Mouse (Mus musculus) midbrain, embryonic 15.5 days (tissue): ENCODE measurements around the gene St6gal1. TPM values are rescaled to one million over a fixed set of nuclear protein-coding genes. Genes with fewer than 3 reads are reported as not detected.

ENCODE experiments used
- ATAC-seq: fragments of 200-750 bp; cut with Nextera tagmentation; replicated peaks from 2 replicates; pipeline ENCODE4 v1.8.0; 2017; ENCODE audit warnings: moderate TSS enrichment
- H3K27ac ChIP-seq: fragments of 300-500 bp; sonication (generic); 2 replicates; pipeline ENCODE4 v1.5.1; 2015; ENCODE audit warnings: mild to moderate bottlenecking, inconsistent platforms
- H3K27me3 ChIP-seq: fragments of 300-500 bp; sonication (generic); replicated peaks from 2 replicates; pipeline ENCODE4 v1.6.1; 2015; ENCODE audit warnings: inconsistent platforms
- H3K36me3 ChIP-seq: fragments of 300-500 bp; sonication (generic); replicated peaks from 2 replicates; pipeline ENCODE4 v1.6.1; 2015; ENCODE audit warnings: inconsistent platforms
- H3K4me1 ChIP-seq: fragments of 300-500 bp; sonication (generic); 2 replicates; pipeline ENCODE4 v1.6.1; 2015; ENCODE audit warnings: inconsistent platforms
- H3K4me2 ChIP-seq: fragments of 300-500 bp; sonication (generic); 2 replicates; pipeline ENCODE4 v1.6.1; 2015; ENCODE audit warnings: inconsistent platforms, mild to moderate bottlenecking, moderate library complexity
- H3K4me3 ChIP-seq: fragments of 300-500 bp; sonication (generic); 2 replicates; pipeline ENCODE4 v1.5.1; 2015; ENCODE audit warnings: mild to moderate bottlenecking, inconsistent platforms
- H3K9ac ChIP-seq: fragments of 300-500 bp; sonication (generic); 2 replicates; pipeline ENCODE4 v1.6.1; 2015; ENCODE audit warnings: mild to moderate bottlenecking, inconsistent platforms
- H3K9me3 ChIP-seq: fragments of 300-500 bp; sonication (generic); 2 replicates; pipeline ENCODE4 v1.6.1; 2016; ENCODE audit warnings: inconsistent platforms
- WGBS: fragments of 180-500 bp; shearing (Covaris S2); methylation state at CpG from one replicate; pipeline ENCODE4 v1.1.7; 2015; ENCODE audit warnings: mixed read lengths; 5-methylcytosine and 5-hydroxymethylcytosine counted together
- polyA plus RNA-seq: library from polyadenylated mRNA; unstranded; fragments of >200 nt; fragmentation: Nextera tagmentation; extraction: Ambion mirVana; gene quantifications from 2 replicates; pipeline ENCODE4 v1.2.1, GENCODE M21; 2015

The St6gal1 gene
- polyA plus RNA-seq, 1 experiment from 2014 or later: 29.4 TPM

DNA sequence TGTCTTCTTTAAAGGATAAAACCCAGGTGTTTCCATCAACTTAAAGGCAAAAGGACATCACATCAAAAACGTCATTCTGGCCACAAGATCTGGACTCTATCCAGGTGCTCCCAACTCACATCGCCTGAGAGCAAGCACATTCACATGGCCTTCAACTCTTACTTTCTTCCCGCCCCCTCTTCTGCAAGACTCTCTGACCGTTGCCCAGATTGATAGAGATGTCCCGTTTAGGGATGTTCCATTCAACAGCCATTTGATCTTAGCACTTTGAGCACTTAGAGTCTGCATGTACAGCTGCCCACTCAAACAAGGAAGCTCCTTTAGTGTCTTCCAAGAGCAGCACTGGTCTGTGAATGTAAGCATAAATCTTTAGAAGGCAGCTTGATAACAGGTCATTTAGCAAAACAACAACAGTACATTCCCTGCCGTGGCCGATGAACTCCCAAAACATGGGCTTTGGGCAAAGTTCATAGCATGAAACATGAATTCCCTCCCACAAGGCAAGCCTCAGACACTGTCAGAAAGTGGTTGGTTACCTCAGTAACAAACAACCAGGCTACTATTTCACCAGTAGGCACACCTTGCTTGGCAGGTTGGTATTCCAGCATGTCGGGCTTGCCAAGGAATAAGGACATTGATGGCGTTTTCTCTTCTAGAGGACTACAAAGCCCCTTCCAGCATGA, 32.8 kb upstream of the St6gal1 start:
- no peak overlapping the region for H3K27ac ChIP-seq
- no peaks in the 10 kb centered on the region for H3K27me3 ChIP-seq
- 90% methylated on average over 9 of the region's 9 CpGs for WGBS
- H3K9ac ChIP-seq: no peak overlapping the region
- H3K4me2 ChIP-seq: no peak overlapping the region
- H3K36me3 ChIP-seq: no peaks in the 10 kb centered on the region
- no peak overlapping the region for H3K4me3 ChIP-seq
- ATAC-seq: no peak
- no peaks in the 10 kb centered on the region for H3K9me3 ChIP-seq
- H3K4me1 ChIP-seq: no peaks in the 10 kb centered on the region

DNA sequence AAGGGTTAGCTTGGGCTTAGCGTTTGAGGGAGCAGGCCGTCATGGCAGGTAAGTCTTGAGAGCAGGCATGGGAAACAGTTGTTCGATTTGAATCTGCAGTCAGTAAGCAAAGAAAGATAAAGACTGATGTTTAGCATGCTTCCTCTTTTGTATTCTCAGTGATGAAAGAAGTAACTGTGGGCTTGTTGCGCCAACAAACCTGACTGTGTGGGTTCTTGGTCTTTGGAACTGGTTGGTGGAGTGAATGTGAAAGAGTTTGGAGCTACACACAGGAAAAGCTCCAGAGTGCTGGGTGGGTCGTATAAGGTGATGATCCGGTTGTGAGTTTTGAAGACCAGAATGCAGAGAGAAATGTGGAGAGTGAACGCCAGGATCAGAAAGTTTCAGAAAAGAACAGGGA, 28.9 kb upstream of the St6gal1 start:
- H3K4me2 ChIP-seq: no peak overlapping the region
- H3K27me3 ChIP-seq: no peaks in the 10 kb centered on the region
- H3K36me3 ChIP-seq: no peaks in the 10 kb centered on the region
- no peaks in the 10 kb centered on the region for H3K9me3 ChIP-seq
- 90% methylated on average over 7 of the region's 7 CpGs for WGBS
- ATAC-seq: no peak
- no peak overlapping the region for H3K4me3 ChIP-seq
- H3K27ac ChIP-seq: no peak overlapping the region
- H3K9ac ChIP-seq: no peak overlapping the region
- no peaks in the 10 kb centered on the region for H3K4me1 ChIP-seq

DNA sequence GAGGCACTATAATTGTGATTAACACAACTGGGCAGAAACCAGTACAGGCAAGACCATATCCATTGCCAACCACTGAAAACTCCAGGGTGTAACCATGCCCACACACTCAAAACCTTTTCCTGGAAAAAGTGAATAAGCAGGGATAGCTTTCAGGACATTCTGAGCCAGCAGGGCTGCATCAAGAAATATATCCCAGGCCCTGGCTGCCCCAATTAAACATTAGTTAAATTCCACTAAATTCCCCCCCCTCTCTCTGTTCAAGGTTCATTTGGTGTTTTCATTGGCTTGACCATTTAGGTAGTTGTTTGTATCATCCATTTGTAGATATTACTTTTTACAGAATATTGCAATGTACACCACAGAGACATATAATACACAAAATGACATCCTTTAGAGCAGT, 28.2 kb upstream of the St6gal1 start:
- no peaks in the 10 kb centered on the region for H3K36me3 ChIP-seq
- no peak overlapping the region for H3K4me2 ChIP-seq
- no peak overlapping the region for H3K4me3 ChIP-seq
- H3K27ac ChIP-seq: no peak overlapping the region
- ATAC-seq: no peak
- H3K9me3 ChIP-seq: no peaks in the 10 kb centered on the region
- H3K9ac ChIP-seq: no peak overlapping the region
- no peaks in the 10 kb centered on the region for H3K4me1 ChIP-seq
- no peaks in the 10 kb centered on the region for H3K27me3 ChIP-seq

DNA sequence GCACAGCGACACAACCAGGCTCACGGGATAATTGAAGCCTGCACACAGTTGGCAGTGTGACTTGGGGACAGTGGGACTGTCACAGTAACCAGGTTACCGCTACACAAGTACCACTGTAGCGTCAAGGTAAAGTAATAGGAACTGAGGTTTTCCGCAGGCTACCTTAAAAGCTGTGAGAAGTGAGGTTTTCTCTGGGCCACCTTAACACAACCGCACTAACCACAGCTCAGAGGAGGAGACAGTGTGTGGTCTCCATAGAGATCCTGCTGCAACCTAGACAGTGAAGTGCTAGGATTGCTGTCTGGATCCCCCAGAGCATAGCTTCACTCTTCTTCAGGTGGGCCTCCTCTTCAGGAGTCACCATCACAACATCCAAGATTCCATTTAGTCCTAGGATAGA, 27.7 kb upstream of the St6gal1 start:
- ATAC-seq: no peak
- no peak overlapping the region for H3K9ac ChIP-seq

DNA sequence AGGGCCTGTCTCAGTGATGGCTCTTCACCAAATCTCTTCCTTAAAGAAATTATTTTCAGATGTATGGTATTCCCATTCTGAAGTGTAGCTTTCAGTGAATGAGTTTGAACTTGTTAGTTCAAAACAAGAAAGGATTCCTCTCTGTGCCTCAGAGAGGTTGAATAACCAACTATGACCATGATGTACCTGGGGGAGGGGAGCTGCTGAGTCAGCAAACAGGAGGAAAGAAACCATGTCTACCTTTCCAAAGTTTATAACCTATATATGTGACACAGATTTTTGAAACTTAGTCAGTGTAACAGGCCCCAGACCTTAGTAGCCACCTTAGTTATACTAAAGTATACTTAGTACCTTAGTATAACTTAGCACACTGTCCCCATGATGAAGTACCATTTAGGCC, 23.0 kb upstream of the St6gal1 start:
- no peak for ATAC-seq
- H3K9me3 ChIP-seq: no peaks in the 10 kb centered on the region

More for the DNA sequence above, 27.7 kb upstream of the St6gal1 start:
- Histone ChIP-seq H3K27ac (no peak overlapping the region), H3K4me2 (no peak overlapping the region), H3K4me3 (no peak overlapping the region), H3K27me3 (no peaks in the 10 kb centered on the region), H3K9me3 (no peaks in the 10 kb centered on the region), H3K4me1 (no peaks in the 10 kb centered on the region), H3K36me3 (no peaks in the 10 kb centered on the region)
- WGBS: 90% methylated on average over 6 of the region's 6 CpGs

DNA sequence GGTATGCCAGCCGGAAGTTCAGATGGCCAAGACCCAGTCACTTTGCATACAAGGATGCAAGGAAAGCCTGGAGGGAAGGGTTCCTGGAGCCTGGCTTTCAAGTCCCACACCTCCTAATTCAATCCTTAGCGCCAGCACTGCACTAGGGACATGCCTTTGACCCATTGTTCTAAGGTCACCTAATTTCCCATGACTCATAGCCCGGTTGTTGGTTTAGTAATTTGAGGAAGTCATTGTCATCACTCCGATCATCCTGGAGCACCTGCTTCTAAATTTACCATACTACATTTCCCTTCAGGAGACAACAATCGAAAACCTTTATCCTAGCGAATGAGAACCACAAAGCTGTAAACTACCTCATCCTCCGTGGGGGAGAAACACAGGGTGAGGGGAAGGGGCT, 10.2 kb upstream of the St6gal1 start:
- Histone ChIP-seq H3K9me3 (no peaks in the 10 kb centered on the region), H3K4me3 (no peak overlapping the region), H3K27ac (no peak overlapping the region), H3K9ac (no peak overlapping the region), H3K36me3 (no peaks in the 10 kb centered on the region), H3K4me2 (no peak overlapping the region), H3K27me3 (no peaks in the 10 kb centered on the region), H3K4me1 (no peaks in the 10 kb centered on the region)
- no peak for ATAC-seq
- 86% methylated on average over 7 of the region's 7 CpGs for WGBS

More for the DNA sequence above, 23.0 kb upstream of the St6gal1 start:
- Histone ChIP-seq H3K4me2 (no peak overlapping the region), H3K4me1 (no peaks in the 10 kb centered on the region), H3K36me3 (no peaks in the 10 kb centered on the region), H3K27ac (no peak overlapping the region), H3K9ac (no peak overlapping the region), H3K27me3 (no peaks in the 10 kb centered on the region), H3K4me3 (no peak overlapping the region)

DNA sequence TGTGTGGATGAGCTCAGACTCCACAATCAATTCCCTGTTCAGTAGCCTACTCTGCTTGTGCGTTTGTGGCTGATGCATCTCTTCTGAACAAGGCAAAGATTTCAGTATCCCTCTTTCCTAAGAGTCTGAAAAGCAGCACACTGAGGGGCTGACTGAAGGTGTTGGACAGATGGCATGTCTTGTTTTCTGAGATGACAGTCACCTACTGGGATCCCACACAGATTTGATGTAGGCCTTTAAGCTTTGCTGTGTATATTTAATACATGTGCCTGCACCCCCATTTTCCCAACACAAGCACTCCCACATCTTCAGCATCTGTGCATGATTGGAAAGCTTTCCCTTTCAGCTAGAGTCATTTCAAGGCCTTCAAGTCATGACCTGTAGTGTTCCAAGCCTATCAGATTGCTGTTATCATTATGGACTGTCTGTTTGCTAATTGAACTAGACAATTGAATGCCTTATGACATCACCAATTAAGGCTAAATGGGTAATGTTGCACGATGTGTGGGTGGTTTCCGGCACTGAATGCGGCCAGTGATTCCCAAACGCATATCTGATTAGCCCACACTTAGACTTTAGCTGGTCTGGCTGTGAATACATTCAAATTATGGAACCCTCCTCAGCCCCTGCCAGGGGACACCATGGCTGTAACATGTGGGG, 9.2 kb upstream of the St6gal1 start:
- 80% methylated on average over 5 of the region's 5 CpGs for WGBS
- Histone ChIP-seq H3K9me3 (no peaks in the 10 kb centered on the region), H3K4me1 (no peaks in the 10 kb centered on the region), H3K36me3 (no peaks in the 10 kb centered on the region), H3K4me3 (no peak overlapping the region), H3K27me3 (no peaks in the 10 kb centered on the region), H3K9ac (no peak overlapping the region), H3K27ac (no peak overlapping the region), H3K4me2 (no peak overlapping the region)
- no peak for ATAC-seq

DNA sequence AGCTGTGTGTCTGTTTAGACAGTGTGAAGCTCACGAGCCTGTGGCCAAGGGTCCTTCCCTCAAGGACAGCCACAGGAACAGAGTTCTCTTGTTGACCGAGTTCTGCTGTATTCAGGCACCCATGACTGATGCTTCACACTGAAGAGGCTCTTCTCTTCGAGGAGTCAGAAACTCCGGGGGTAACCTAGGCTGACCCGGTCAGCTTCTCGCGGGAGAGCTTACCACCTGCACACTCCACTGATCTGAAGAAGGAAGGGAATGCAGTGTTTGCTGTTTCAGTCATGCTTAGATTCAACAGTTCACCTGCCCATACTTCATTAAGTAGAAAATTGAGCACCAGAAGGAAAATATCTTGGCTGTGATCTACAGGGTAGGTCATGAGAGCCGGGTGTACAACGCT, 8.2 kb upstream of the St6gal1 start:
- Histone ChIP-seq H3K4me3 (no peak overlapping the region), H3K27me3 (no peaks in the 10 kb centered on the region), H3K9ac (no peak overlapping the region), H3K36me3 (no peaks in the 10 kb centered on the region), H3K4me2 (no peak overlapping the region), H3K4me1 (no peaks in the 10 kb centered on the region), H3K27ac (no peak overlapping the region), H3K9me3 (no peaks in the 10 kb centered on the region)
- WGBS: 87% methylated on average over 9 of the region's 9 CpGs
- no peak for ATAC-seq

DNA sequence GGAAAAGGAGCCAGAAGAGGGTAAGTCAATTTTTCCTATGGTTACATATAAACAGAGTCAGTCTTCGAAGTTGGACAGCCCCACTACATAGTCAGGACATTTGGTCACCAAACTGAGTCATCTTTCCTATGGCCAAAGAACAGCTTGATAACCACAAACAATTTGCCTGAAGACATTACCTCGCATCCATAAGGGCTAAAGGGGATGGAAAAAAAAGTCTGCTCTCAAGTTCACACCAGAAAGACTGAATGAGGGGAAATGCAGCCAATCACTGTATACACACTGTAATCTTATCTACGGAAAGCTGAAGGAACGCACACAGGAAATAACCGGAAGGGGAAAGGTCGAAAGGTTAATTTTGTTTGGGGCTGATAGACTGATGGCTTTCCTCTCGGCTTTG, 6.2 kb upstream of the St6gal1 start:
- no peaks in the 10 kb centered on the region for H3K36me3 ChIP-seq
- WGBS: 84% methylated on average over 7 of the region's 7 CpGs
- no peak for ATAC-seq

DNA sequence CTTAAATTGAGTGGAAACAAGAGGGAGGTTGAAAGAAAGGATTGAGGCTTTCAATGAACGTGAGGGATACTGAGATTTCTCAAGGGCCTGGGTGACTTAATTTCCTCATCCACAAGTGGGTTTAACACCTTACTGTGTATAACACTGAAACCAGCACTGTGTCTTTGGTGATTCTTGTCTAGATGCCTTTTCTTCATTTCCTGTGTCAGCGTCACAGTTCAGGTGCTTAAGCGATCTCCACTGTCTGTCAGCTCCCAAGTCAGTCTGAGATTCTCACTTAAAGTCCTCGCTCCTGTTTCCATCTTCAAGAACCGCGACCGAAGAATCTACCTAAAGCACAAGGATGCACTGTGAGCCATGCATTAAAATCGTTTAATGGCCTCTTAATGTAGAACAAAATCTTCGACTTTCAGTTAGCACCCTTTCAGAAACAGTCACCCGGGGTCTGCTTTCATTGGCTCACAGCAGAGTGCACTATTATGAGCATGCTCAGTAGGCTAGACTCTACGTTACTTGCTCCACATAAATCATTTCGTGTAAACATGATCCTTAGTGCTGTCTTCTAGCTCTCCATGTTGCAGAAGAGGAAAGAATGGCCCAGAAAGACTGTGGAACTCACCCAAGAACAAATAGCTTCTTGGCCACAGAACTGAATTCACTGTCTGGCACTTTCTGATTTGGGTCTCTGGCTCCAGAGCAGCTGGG, 1.2 kb upstream of the St6gal1 start:
- Histone ChIP-seq H3K9ac (peak overlapping the region; percentile 17; the same call in 1 of the 2 replicates), H3K27me3 (no peaks in the 10 kb centered on the region), H3K36me3 (no peaks in the 10 kb centered on the region), H3K4me3 (peak overlapping the region; percentile 91), H3K4me1 (peaks cover 30% of the 10 kb centered on the region), H3K4me2 (peak overlapping the region; percentile 89), H3K27ac (0 out of 2 replicates have a peak overlapping the region, but pooled peaks have one; percentile 12), H3K9me3 (no peaks in the 10 kb centered on the region)
- 71% methylated on average over 12 of the region's 12 CpGs for WGBS
- no peak for ATAC-seq

More for the DNA sequence above, 6.2 kb upstream of the St6gal1 start:
- Histone ChIP-seq H3K27me3 (no peaks in the 10 kb centered on the region), H3K9me3 (no peaks in the 10 kb centered on the region), H3K4me1 (no peaks in the 10 kb centered on the region), H3K27ac (no peak overlapping the region), H3K4me3 (no peak overlapping the region), H3K4me2 (no peak overlapping the region), H3K9ac (no peak overlapping the region)

DNA sequence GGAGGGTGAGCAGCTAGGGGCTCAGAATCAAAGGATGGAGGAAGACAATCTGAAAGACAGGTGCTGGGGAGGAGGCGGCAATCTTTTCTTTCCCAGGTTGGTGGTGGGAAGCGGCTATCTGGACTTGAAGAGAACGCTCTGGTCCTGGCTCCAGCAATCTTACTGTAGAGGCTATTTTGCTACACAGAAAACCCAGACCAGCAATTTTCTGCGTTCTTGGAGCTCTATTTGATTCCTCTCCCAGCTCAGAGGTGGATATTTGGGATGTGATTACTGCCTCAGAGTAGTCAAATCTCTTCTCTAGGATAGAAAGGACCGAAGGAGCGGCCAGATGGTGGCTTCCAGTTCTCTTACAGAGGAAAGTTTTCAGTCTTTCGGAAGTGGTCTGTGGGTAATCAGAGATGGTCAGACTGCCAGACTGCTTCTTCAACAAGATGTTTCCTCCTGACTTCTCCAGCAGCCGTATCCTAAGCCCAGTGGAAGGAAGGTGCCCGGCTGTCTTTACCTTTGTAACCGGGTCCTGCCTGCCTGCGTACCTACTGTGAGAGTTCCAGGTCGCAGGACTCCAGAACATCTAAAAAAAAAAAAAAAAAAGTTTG, 570 bp upstream of the St6gal1 start:
- peaks cover 35% of the 10 kb centered on the region for H3K4me1 ChIP-seq
- H3K9me3 ChIP-seq: no peaks in the 10 kb centered on the region
- H3K4me3 ChIP-seq: peak overlapping the region; percentile 91
- no peaks in the 10 kb centered on the region for H3K36me3 ChIP-seq
- peak overlapping the region; percentile 89 for H3K4me2 ChIP-seq
- H3K9ac ChIP-seq: peak overlapping the region; percentile 17; the same call in 1 of the 2 replicates
- WGBS: 40% methylated on average over 12 of the region's 12 CpGs
- 0 out of 2 replicates have a peak overlapping the region, but pooled peaks have one; percentile 12 for H3K27ac ChIP-seq
- ATAC-seq: no peak
- no peaks in the 10 kb centered on the region for H3K27me3 ChIP-seq

DNA sequence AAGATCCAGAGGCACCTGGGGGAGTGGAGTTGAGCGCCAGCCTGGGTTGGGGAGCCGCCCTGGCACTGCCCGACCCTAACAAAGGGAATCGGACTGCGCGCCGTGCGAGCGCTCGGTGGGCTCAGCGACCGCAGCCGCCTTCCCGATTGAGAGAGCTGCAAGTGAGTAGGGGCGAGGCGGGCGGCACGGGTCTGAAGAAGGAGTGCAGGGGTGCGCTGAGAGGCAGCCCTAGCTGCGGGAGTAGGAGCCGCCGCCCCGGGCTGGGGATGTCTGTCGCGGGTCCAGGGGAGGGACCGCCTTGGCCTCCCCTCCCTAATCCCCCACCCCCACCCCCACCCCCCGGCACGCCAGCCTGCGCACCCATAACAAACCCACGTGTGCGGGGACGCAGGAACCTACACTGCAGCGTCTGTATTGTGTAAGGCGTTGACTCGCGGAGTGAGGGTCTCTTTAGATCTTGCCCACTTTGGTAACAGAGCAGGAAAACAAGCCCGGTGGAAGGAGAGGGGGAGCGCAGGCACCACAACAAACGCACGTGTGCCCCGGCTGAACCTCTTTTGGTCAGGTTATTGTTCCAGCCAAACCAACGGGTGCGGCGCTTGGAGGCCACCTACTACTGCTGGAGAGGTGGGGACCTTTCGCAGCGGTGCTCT, 655 bp downstream of the St6gal1 start:
- H3K27ac ChIP-seq: peak overlapping the region; percentile 92
- H3K36me3 ChIP-seq: no peaks in the 10 kb centered on the region
- H3K4me3 ChIP-seq: peak overlapping the region; percentile 91
- no peaks in the 10 kb centered on the region for H3K27me3 ChIP-seq
- peak overlapping the region; percentile 80 for H3K9ac ChIP-seq
- WGBS: under 1% methylated on average over 45 of the region's 46 CpGs
- peaks cover 35% of the 10 kb centered on the region for H3K4me1 ChIP-seq
- peak; percentile 88 for ATAC-seq
- peak overlapping the region; percentile 89 for H3K4me2 ChIP-seq
- H3K9me3 ChIP-seq: no peaks in the 10 kb centered on the region
